Mouse (Mus musculus) WW6 (cell line): ENCODE measurements around the gene Hamp2.
"Not testable (repeated sequence)": the region's sequence is repeated elsewhere in the genome, so short reads cannot be mapped to it uniquely, and the experiment has no call there.

Experiments used
- DNase-seq: peaks from one replicate; pipeline ENCODE4 v3.0.0-alpha.2; 2013; ENCODE audit warnings: low read depth, low spot score

The Hamp2 gene

GRCm38 (mm10) chr7:30924581-30924980 is at the start of gene Hamp2:
Gene Hamp2, minus strand, starts transcription at chr7:30924681.
- DNase-seq, result not testable (repeated sequence)

DNA sequence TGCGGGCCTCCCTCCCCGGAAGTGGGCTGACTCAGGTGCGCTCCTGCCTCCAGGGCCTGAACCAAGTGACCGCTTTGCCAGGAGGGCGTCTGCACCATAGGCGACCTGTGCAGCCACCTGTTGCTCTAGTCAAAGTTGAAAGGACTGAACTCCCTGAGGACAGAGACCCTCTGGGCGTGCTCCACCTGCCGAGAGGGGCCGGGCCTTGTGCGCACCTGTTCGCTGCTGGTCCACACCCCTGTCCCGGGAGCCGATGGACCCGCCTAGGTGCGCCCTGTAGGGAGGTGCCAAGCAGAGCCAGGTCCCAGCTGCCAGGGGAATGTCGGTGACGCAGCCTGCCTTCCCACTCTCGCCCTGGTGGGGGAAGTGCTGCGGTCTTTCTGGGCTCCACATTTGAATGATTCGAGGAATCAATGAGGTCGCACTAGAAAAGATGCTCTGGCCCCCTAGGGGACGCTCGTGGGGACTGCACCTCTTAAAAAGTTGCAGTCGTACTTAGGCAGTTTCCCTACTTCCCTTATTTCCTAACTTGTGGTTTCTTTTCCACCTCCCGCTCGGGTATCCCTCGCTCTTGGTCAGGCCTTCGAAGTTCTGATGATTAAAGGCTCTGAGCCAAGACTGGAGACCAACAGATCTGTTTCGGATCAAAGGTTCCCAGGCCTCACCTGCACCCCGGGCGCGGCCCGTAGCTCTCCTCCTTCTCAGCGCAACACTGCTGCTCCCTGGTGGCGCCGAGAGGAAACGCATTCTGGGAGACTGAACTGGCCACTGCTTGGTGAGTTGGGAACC is 49.2 kb upstream of the Hamp2 start, which contains the start of gene Fam187b:
Gene Fam187b (plus strand): TSS at position 290 of the 789 bp plus-strand sequence.
- DNase-seq, result peak; percentile 78

DNA sequence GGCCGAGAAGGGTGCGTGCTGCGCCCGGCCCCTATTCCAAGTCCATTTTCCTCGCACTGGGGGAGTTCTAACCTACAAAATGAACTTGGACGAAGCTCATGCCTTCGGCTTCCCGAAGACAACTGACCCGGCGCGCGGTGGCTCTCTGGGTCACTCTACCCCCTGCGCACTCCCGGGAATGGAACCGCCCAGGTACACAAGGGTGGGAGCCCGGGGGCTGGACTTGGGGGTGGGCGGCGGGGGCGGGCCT is 48.7 kb upstream of the Hamp2 start, which contains the start of gene Lsr:
Gene Lsr (minus strand): TSS at position 214 of the 250 bp plus-strand sequence.
- no peak for DNase-seq

DNA sequence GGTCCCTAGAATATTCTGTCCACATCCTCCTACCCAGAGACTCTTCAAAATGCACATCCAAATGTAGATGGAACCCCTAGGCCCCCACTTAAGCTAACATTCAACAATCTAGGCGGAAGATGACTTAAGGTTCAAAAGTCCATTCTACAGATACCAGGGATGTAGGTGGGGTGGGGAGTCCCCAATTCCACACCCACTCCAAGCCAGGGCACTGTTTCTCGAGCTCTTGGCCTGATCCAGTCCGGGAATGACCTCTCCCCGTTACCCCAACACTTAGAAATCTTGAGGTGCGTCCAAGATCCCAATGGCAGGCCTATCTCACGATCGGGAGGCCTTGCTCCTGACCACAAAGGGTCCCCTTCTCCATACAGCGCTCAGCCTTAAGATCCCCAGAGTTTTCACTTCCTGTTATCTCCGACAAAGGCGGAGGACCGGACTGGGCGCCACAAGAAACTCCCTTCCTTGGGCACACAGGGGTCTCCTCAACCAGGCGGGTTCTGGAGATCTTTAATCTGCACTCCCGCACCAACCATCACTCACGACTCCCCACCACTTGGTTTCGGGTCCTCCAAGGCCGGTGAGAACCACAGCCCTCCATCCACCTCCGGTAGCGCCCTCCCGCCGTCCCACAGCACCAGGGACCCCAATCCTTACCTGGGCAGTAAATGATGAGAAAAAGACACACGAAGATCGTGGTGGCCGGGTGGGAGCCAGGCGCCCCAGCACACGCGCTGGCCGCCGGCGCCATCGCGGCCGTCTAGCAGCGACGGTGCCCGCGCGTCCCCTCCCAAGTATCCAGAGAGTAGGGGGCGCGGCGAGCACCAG is 48.2 kb upstream of the Hamp2 start:
- no peak for DNase-seq

DNA sequence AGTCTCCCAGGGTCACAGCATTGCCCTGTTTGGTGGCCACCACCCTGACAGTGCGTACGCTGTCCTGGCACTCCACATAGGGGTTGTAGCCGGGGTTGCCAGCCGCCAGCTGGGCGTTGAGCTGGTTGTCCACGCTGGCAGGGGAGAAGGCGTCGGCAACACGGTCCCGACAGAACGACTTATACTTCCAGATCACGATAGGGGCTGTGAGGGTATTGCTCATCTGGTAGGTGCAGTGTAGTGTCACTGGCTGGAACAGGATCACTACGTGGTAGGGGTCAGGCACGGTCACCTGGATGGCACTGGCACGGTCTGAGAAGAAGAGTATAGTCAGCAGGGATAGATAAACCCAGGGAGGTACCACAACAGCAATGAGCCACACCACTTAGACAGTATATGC is 47.4 kb upstream of the Hamp2 start:
- DNase-seq, result no peak

DNA sequence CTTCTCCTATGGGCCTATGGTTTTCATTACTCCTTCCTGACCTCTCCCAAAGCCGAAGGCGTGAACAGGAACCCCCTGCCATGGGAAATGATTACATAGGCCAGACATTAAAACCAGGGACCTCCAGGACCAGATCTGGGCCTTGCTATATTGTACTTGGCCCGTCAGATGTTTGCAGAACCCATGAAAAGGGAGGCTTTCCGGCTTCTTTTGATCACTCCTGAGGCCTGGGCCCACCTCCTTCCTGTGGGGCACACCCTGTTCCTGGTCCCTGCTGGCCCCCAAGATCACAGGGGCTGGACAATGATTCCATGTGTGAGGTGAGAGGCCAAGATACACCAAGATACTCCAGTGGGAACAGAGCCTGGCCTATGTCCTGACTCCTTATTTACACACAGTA is 44.7 kb upstream of the Hamp2 start:
- DNase-seq, result no peak

GRCm38 (mm10) chr7:30968611-30969010 is 44.1 kb upstream of the Hamp2 start:
- no peak for DNase-seq

GRCm38 (mm10) chr7:30966657-30967056 is 42.2 kb upstream of the Hamp2 start:
- no peak for DNase-seq

GRCm38 (mm10) chr7:30965677-30966076 is 41.2 kb upstream of the Hamp2 start:
- no peak for DNase-seq

GRCm38 (mm10) chr7:30964366-30964765 is 39.9 kb upstream of the Hamp2 start:
- no peak for DNase-seq

- DNase-seq, result no peak
These were observed 38.4 kb upstream of the Hamp2 start for GRCm38 (mm10) chr7:30962862-30963261.

DNA sequence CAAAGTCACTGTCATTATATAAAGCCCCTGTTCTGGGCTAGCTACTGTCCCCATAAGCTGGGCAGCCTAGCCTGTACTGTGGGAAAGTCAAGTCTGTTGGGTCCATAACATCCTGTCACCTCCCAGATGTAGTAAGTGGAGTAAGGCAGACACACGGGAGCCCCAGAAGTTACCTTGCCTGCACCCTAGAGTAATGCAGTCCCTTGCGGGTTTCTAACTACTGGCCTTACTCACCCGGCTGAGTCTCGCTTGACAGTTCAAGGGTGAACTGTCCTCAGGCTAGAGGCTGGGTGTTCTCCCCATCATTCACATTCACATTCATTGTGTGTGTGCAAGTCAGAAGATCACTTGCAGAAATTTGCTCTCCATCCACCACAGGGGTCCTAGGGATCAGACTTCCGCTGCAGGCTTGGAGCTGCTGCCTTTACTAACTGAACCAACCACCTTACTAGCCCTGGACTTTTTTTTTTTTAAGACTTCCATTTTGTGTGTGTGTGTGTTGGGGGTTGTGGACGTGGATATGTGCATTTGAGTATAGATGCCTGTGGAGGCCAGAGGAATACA is 35.4 kb upstream of the Hamp2 start:
- DNase-seq, result no peak

- no peak for DNase-seq
These were observed 34.5 kb upstream of the Hamp2 start for GRCm38 (mm10) chr7:30958866-30959487.

DNA sequence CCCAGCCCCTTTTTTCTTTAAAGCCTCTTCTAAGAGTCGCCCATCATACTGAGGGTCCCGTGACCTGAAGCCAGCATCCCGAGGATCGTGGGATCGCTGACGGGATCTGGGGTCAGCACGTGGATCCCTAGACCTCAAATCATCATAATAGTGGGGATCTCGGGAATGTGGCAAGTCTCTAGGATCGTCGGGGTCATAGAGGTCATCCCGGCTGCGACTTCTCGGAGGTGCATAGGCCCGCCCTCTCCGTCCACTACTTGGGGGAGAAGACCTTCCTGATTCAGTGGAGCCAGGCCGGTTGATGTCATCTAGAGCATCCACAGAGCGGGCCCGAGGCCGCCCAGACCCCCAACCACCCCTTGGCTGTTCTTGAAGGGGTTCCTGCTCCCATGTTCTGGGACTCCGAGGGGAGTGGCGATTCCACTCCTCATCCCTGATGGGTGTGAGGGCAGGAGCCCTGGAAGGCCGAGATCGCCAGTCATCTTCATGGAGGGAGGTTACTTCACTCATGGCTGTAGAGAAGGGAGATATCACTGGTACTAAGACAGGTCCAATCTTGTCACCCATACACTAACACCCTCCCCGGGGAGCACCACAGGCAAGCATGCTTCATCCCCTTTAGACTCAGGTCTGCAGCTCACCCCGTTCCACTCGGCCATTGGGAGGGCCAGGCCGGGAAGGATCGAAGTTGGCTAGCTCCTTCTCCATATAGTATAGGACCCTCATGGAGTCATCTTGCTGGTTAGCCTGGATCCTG is 33.8 kb upstream of the Hamp2 start:
- DNase-seq, result no peak

GRCm38 (mm10) chr7:30957367-30957783 is 32.9 kb upstream of the Hamp2 start:
- DNase-seq, result peak; percentile 74

DNA sequence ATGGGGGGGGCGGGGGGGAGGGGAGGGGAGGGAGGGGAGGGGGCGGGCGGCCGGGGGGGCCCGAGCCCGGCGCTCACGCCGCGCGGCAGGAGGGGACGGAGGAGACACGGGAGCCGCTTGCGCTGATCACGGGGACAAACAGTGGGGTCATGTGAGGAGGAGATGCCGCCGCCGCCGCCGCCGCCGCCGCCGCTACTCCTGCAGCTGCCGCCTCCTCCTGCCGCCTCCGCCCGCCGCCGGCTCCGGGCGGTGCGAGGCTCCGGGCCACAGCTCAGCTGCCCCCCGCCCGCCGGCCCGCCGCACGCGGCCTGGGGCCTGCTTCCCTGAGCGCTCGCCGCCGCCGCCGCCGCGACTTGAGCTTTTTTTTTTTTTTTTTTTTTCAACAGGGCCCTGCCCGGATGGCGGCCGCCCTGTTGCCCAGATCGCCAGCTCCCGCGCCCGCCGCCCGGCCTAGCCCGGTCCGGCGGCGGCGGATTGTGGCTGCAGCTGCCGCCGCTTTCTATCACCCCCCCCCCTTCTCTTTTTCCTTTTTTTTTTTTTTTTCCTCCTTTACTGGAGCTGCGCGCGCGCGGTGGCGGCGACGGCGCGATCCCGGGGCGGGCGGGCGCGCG is 32.4 kb upstream of the Hamp2 start, which contains the start of gene Usf2:
Gene Usf2 (minus strand): TSS at position 48 of the 611 bp plus-strand sequence.
- DNase-seq, result no peak

GRCm38 (mm10) chr7:30956357-30956751 is 31.9 kb upstream of the Hamp2 start:
- DNase-seq, result no peak

DNA sequence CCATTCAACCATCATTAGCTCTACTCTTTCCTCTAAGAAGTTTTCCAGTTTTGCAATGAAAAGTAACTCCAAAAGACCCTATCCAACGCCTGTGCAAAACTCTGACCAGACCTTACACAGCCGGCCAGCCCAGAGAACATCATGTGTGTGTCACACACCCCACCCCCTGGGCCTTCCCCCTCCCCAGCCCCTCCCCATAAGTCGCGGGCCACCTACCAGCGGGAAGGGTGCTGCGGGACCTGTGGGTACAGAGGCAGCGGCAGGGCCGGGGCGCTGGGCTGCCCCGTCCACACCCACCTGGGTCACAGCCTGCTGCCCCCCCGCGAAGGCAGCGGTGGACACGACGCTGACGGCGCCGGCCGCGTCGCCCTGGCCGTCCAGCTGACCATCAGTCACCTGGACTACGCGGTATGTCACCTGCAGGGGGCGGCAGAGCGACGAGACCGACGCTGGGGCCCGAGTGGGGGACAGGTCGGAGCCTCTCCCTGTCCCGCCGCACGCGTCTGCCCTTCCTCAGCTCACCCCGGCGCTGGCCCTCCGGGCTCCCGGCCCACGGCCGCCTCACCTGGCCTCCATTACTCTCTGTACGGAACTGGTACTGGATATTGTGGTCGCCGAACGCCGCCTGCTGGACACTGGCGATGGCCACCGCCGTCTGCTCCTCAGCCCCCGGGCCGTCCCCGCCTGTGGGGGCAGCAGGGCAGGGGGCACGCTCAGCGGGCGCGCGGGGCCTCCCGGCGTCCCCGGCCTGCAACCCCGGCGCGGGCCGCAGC is 31.3 kb upstream of the Hamp2 start:
- DNase-seq, result no peak

- DNase-seq, result no peak
These were observed 30.6 kb upstream of the Hamp2 start for GRCm38 (mm10) chr7:30954971-30955520.

DNA sequence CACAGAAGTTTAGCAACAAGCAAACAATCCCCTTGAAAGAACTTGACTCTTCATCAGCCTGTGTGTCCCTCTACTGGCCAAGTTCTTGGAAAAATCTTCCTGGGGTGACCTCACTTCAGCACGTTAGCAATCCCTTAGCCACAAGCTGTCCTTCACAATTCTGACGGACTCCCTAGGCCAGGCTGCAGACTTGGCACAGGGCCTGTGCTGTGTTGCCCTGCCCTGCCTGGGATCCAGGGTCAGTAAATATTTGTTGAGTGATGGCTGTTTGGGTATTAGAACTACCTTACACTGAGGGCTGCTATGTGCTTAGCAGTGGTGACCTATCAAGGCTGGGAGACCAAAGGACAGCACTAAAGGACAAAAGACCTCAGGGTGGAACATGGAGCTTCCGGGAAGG is 29.6 kb upstream of the Hamp2 start:
- no peak for DNase-seq
